Mouse (Mus musculus): Measurements from ENCODE around the gene Lix1. TPM values are rescaled to one million over a fixed set of nuclear protein-coding genes. Genes with fewer than 3 reads are reported as not detected.

Lix1 gene
- 9.6 and 10.2 TPM in 2 replicates for polyA plus RNA-seq (2015; fragmentation: Nextera tagmentation; extraction: Ambion mirVana)

DNA sequence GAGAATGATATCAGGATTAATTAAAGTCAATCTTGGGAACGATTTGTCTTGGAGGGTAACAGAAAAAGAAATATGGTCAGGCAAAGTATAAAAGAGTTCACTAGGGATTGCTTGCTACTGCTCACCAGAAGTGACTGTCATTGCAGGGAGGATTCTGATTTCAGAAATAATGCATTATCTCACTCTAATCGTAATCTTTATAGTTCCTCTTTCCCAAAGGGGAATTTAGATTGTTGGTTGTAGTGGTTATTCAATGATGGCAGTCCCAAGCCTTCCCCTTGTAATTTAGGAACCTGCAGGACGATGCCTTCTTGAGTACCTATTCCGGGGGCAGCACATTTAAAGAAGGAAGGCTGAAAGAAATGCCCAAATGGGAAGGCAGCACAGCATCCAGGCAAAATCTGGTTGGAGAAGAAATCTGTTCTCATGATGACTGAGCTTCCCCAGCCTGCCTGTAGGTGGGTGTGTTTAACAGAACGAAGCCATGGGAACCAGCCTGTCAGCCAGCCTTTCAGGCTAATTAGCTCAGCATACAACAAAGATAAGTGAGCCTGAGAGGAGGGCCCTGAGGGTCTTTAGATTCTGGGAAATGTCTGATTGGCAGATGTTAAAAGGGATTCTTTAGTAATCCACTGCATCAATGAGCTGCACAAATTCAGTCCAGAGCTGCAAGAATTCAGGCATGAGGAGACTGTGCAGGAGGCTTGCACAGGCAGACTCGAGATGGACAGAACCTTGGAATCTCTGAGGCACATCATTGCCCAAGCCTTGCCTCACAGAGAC, at the start of gene Lix1:
Gene Lix1, plus strand, starts transcription at position 451 of the 783 bp plus-strand sequence.
- H3K4me2 ChIP-seq (ENCODE audit: low read length) = peak within 1 kb of the TSS; percentile 53
- H3K27ac ChIP-seq (ENCODE audit: low read length) = no peak within 1 kb of the TSS
- WGBS = 18% methylated on average over 6 of the region's 6 CpGs
- peaks cover 4% of the 10 kb centered on the region; the same call in 1 of the 2 replicates for H3K4me1 ChIP-seq (ENCODE audit: control insufficient read depth, insufficient read depth, low read length)
- peak within 1 kb of the TSS; percentile 23 for H3K4me3 ChIP-seq (ENCODE audit: low read depth, low read length)
- no peaks in the 10 kb centered on the region for H3K36me3 ChIP-seq (ENCODE audit: control insufficient read depth, insufficient read depth, low read length)
- no peaks in the 10 kb centered on the region for H3K9me3 ChIP-seq (replicated peaks; ENCODE audit: control insufficient read depth, low read length, poor library complexity, severe bottlenecking)
- peak within 1 kb of the TSS; percentile 18 for H3K9ac ChIP-seq (ENCODE audit: low read depth, low read length)
- H3K27me3 ChIP-seq (ENCODE audit: control insufficient read depth, insufficient read depth, low read depth, low read length) = no peaks in the 10 kb centered on the region
- peak; percentile 97 for ATAC-seq

DNA sequence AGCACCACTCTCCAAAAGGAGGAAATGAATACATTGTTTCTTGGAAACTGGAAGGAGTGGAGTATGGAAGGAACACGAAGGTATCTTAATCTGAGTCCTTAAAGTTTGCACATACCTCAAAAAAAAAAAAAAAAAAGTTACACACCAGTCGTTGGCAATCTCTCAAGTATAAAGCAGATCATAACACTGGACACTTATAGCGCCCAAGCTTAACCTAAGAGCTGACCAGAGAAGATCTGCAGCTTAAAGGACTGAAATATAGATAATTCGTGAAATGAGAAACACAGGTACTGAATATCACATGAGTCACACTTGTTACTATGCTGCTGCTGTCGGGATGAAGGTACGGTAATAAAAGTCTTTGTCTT, 28.9 kb upstream of the Lix1 start:
- no peak; the same call in 1 of the 2 replicates for ATAC-seq
- 7% methylated on average over 6 of the region's 6 CpGs for whole genome bisulfite sequencing

DNA sequence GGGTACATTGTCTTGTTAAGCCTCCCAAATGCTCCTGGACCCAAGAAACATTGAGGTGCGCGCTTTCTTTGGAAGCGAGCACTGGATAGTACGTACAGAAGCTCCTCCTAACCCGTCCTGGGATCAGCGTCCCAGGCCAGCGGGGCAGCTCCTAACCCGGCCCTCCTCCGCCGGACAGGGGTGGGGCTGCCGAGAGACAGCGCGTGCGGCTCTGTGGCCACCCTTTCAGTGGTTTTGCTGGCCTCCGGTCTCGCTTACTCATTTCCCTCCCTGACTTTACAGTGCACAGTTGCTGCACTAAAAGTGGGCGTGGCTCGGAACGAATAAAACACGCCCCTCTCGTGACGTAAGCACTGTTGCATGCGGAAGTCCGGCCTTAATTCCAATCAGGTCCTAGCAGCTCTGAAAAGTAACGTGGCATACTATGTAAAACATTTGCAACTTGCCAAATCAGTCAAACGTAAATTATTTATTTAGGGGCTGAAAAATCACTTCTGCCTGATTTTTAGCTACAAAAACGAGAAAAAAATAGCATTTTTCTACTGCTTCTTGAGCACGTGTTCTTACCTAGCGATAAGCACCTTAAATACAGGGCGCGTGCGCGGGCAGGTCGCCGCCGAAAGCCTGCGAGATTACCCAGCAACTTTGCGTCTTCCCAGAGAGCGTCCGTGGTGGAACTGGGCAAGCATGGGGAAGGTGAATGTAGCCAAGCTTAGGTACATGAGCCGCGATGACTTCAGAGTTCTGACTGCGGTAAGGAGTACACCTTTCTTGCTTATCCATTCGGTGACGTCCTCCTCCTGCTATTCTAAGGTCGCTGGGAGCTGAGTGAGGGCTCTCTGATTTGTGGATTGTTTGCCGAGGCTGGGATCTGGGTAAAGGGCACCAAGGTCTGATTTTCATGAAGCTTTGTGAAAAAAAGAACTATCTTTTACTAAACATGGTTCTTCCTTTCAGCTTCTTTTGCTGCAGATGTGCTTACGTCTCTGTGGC, 28.3 kb upstream of the Lix1 start, which contains the start of gene Riok2:
Gene Riok2, plus strand, starts transcription at position 392 of the 993 bp plus-strand sequence.
- Histone ChIP-seq H3K4me1 (ENCODE audit: control insufficient read depth, insufficient read depth, low read length) (peaks cover 25% of the 10 kb centered on the region), H3K36me3 (ENCODE audit: control insufficient read depth, insufficient read depth, low read length) (0 out of 2 replicates have a peak, but pooled peaks cover 7% of the 10 kb centered on the region), H3K9ac (ENCODE audit: low read depth, low read length) (peak within 1 kb of the TSS; percentile 83), H3K4me2 (ENCODE audit: low read length) (peak within 1 kb of the TSS; percentile 80), H3K27me3 (ENCODE audit: control insufficient read depth, insufficient read depth, low read depth, low read length) (no peaks in the 10 kb centered on the region), H3K27ac (ENCODE audit: low read length) (peak within 1 kb of the TSS; percentile 83), H3K4me3 (ENCODE audit: low read depth, low read length) (peak within 1 kb of the TSS; percentile 81), H3K9me3 (replicated peaks; ENCODE audit: control insufficient read depth, low read length, poor library complexity, severe bottlenecking) (no peaks in the 10 kb centered on the region)
- peak; percentile 97 for ATAC-seq
- WGBS = 0% methylated on average over 48 of the region's 48 CpGs

More for the DNA sequence above, 28.9 kb upstream of the Lix1 start:
- peak overlapping the region; percentile 81 for H3K4me3 ChIP-seq (ENCODE audit: low read depth, low read length)
- H3K27me3 ChIP-seq (ENCODE audit: control insufficient read depth, insufficient read depth, low read depth, low read length) = no peaks in the 10 kb centered on the region
- no peaks in the 10 kb centered on the region for H3K9me3 ChIP-seq (replicated peaks; ENCODE audit: control insufficient read depth, low read length, poor library complexity, severe bottlenecking)
- H3K9ac ChIP-seq (ENCODE audit: low read depth, low read length) = peak overlapping the region; percentile 83
- H3K4me2 ChIP-seq (ENCODE audit: low read length) = peak overlapping the region; percentile 80
- H3K4me1 ChIP-seq (ENCODE audit: control insufficient read depth, insufficient read depth, low read length) = peaks cover 25% of the 10 kb centered on the region
- 0 out of 2 replicates have a peak, but pooled peaks cover 7% of the 10 kb centered on the region for H3K36me3 ChIP-seq (ENCODE audit: control insufficient read depth, insufficient read depth, low read length)
- H3K27ac ChIP-seq (ENCODE audit: low read length) = peak overlapping the region; percentile 83

DNA sequence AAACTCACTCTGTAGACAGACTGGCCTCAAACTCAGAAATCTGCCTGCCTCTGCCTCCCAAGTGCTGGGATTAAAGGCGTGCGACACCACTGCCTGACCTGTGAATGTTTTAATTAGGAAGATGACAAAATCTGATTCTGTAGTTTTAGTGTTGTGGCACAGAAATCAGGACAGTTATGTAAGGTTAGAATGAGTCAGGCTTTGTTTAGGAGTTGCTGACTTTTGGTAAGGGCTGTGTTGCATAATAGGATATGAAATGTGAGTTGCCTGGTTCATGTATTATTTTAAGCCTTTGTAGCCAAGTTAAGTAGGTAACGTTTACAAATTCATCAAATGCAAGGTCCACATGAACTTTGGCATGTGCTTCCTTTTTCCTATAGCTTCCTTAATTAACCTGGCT, 26.9 kb upstream of the Lix1 start:
- peak overlapping the region; percentile 81; the same call in 1 of the 2 replicates for H3K4me3 ChIP-seq (ENCODE audit: low read depth, low read length)
- no peak for ATAC-seq
- no peak overlapping the region for H3K9ac ChIP-seq (ENCODE audit: low read depth, low read length)
- H3K27ac ChIP-seq (ENCODE audit: low read length) = no peak overlapping the region
- H3K4me2 ChIP-seq (ENCODE audit: low read length) = peak overlapping the region; percentile 80
- H3K36me3 ChIP-seq (ENCODE audit: control insufficient read depth, insufficient read depth, low read length) = 0 out of 2 replicates have a peak, but pooled peaks cover 8% of the 10 kb centered on the region
- WGBS = 90% methylated on average over 3 of the region's 3 CpGs
- H3K4me1 ChIP-seq (ENCODE audit: control insufficient read depth, insufficient read depth, low read length) = peaks cover 25% of the 10 kb centered on the region
- no peaks in the 10 kb centered on the region for H3K27me3 ChIP-seq (ENCODE audit: control insufficient read depth, insufficient read depth, low read depth, low read length)
- H3K9me3 ChIP-seq (replicated peaks; ENCODE audit: control insufficient read depth, low read length, poor library complexity, severe bottlenecking) = no peaks in the 10 kb centered on the region

DNA sequence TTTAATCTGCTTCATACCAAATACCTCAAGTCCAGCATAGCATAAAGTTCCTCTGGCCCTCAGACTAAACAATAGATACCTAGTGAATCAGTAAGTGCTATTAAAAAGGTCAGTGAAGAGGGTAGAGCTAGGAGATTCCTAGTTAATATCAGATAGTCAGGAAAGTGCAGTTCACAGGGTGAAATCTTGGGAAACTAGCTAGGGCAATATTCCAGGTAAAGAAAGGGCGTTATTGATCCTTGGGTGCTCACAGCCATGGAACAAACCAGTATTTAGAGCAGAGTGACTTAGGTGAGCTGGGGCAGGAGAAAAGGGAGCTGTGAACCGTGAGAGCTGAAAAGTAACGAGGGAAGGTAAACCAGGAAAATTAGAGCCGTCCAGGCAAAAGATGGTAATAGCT, 18.8 kb upstream of the Lix1 start:
- Histone ChIP-seq H3K36me3 (ENCODE audit: control insufficient read depth, insufficient read depth, low read length) (peaks cover 14% of the 10 kb centered on the region), H3K9ac (ENCODE audit: low read depth, low read length) (no peak overlapping the region), H3K4me3 (ENCODE audit: low read depth, low read length) (no peak overlapping the region), H3K27me3 (ENCODE audit: control insufficient read depth, insufficient read depth, low read depth, low read length) (no peaks in the 10 kb centered on the region), H3K9me3 (replicated peaks; ENCODE audit: control insufficient read depth, low read length, poor library complexity, severe bottlenecking) (no peaks in the 10 kb centered on the region), H3K4me2 (ENCODE audit: low read length) (no peak overlapping the region), H3K27ac (ENCODE audit: low read length) (no peak overlapping the region), H3K4me1 (ENCODE audit: control insufficient read depth, insufficient read depth, low read length) (no peaks in the 10 kb centered on the region)
- WGBS = 95% methylated on average over 4 of the region's 4 CpGs
- ATAC-seq = no peak

DNA sequence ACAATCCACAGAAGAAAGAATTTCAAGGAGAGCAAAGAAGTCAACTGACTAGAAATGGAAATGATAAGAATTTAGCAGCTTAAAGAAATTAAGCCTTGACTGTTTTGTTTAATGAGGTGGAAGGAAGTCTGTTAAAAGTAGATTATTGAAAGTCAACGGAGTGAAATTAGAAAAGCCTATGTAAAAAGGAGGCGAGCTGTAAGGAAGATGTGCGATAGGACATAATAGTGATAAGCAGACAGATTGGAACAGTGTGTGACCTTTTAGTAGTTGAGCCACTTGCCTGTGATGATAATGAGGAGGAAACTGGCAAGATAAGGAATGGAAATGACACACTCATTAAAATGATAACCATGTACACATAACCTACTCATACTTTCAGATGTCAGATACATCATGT, 18.0 kb upstream of the Lix1 start:
- no peaks in the 10 kb centered on the region for H3K9me3 ChIP-seq (replicated peaks; ENCODE audit: control insufficient read depth, low read length, poor library complexity, severe bottlenecking)
- H3K4me2 ChIP-seq (ENCODE audit: low read length) = no peak overlapping the region
- peaks cover 14% of the 10 kb centered on the region for H3K36me3 ChIP-seq (ENCODE audit: control insufficient read depth, insufficient read depth, low read length)
- ATAC-seq = no peak
- no peak overlapping the region for H3K9ac ChIP-seq (ENCODE audit: low read depth, low read length)
- no peaks in the 10 kb centered on the region for H3K27me3 ChIP-seq (ENCODE audit: control insufficient read depth, insufficient read depth, low read depth, low read length)
- H3K4me1 ChIP-seq (ENCODE audit: control insufficient read depth, insufficient read depth, low read length) = no peaks in the 10 kb centered on the region
- WGBS = 93% methylated on average over 3 of the region's 3 CpGs
- no peak overlapping the region for H3K4me3 ChIP-seq (ENCODE audit: low read depth, low read length)
- no peak overlapping the region for H3K27ac ChIP-seq (ENCODE audit: low read length)

DNA sequence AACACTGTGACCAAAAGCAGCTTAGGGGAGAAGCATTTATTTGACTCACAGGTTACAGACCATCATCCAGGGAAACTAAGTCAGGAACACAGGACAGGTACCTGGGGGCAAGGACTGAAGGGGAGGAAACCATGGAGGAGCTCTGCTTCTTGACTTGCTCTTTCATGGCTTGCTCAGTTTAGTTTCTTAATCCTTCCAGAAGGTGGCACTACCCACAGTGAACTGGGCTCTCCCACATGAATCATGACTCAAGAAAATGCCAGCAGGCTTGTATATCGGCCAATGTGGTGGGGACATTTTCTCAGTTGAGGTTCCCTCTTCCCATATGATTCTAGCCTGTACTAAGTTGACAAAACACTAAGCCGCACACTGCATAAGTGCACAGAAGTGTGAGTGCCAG, 16.4 kb upstream of the Lix1 start:
- H3K4me3 ChIP-seq (ENCODE audit: low read depth, low read length) = no peak overlapping the region
- no peaks in the 10 kb centered on the region for H3K9me3 ChIP-seq (replicated peaks; ENCODE audit: control insufficient read depth, low read length, poor library complexity, severe bottlenecking)
- peaks cover 13% of the 10 kb centered on the region for H3K36me3 ChIP-seq (ENCODE audit: control insufficient read depth, insufficient read depth, low read length)
- H3K27ac ChIP-seq (ENCODE audit: low read length) = no peak overlapping the region
- no peak overlapping the region for H3K9ac ChIP-seq (ENCODE audit: low read depth, low read length)
- no peaks in the 10 kb centered on the region for H3K4me1 ChIP-seq (ENCODE audit: control insufficient read depth, insufficient read depth, low read length)
- no peaks in the 10 kb centered on the region for H3K27me3 ChIP-seq (ENCODE audit: control insufficient read depth, insufficient read depth, low read depth, low read length)
- 90% methylated on average over 2 of the region's 2 CpGs for WGBS
- no peak for ATAC-seq
- H3K4me2 ChIP-seq (ENCODE audit: low read length) = no peak overlapping the region

DNA sequence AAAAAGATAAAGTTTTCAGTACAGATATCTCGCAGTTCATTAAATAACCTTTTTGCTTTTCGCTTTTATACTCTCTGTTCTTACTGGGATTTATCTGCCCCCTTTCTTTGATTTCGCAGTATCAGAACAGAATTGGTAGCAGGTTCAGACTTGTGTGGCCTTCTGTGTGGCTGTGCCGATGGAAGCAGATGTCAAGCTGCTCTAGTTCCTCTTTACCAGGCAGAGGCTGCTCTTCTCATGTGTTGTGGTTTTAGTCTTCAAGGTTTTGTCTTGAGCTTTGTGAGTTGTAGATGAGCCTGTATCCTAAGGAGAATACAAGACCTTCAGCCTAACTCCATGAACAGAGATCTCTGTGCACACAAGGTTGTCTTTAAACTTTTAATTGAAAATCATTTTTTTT, 10.6 kb upstream of the Lix1 start:
- no peak overlapping the region for H3K27ac ChIP-seq (ENCODE audit: low read length)
- H3K27me3 ChIP-seq (ENCODE audit: control insufficient read depth, insufficient read depth, low read depth, low read length) = no peaks in the 10 kb centered on the region
- 96% methylated on average over 4 of the region's 4 CpGs for WGBS
- no peak overlapping the region for H3K4me3 ChIP-seq (ENCODE audit: low read depth, low read length)
- H3K4me1 ChIP-seq (ENCODE audit: control insufficient read depth, insufficient read depth, low read length) = no peaks in the 10 kb centered on the region
- no peak overlapping the region for H3K4me2 ChIP-seq (ENCODE audit: low read length)
- H3K9ac ChIP-seq (ENCODE audit: low read depth, low read length) = no peak overlapping the region
- ATAC-seq = no peak
- H3K9me3 ChIP-seq (replicated peaks; ENCODE audit: control insufficient read depth, low read length, poor library complexity, severe bottlenecking) = no peaks in the 10 kb centered on the region
- peaks cover 11% of the 10 kb centered on the region for H3K36me3 ChIP-seq (ENCODE audit: control insufficient read depth, insufficient read depth, low read length)

Data from midbrain, embryonic 16.5 days (tissue).